Mouse (Mus musculus) lung, adult 18-20 months (tissue): Measurements from ENCODE around the gene Homer2.

Experiments used
- DNase-seq, 2 experiments: peaks; one replicate each; pipeline ENCODE4 v3.0.0; 2022; ENCODE audit warnings: mixed read lengths in 2 of 2

Homer2 gene

GRCm38 (mm10) chr7:81697954-81698353 lies 9.4 kb downstream of the Homer2 start:
- DNase-seq, result no peak

GRCm38 (mm10) chr7:81695763-81696533 lies 11.4 kb downstream of the Homer2 start:
- no peak for DNase-seq

GRCm38 (mm10) chr7:81691067-81691466 lies 16.3 kb downstream of the Homer2 start:
- no peak for DNase-seq

GRCm38 (mm10) chr7:81689116-81689681 lies 18.1 kb downstream of the Homer2 start:
- no peak for DNase-seq

GRCm38 (mm10) chr7:81688378-81688777 lies 18.9 kb downstream of the Homer2 start:
- DNase-seq, result peak in 1 of 2 experiments; percentile 26

- DNase-seq, result no peak
These were observed 19.5 kb downstream of the Homer2 start for GRCm38 (mm10) chr7:81687684-81688316.

GRCm38 (mm10) chr7:81685375-81685774 lies 22.0 kb downstream of the Homer2 start:
- DNase-seq, result no peak

- no peak for DNase-seq
These were observed 23.4 kb downstream of the Homer2 start for GRCm38 (mm10) chr7:81683779-81684422.

GRCm38 (mm10) chr7:81681386-81681785 lies 25.9 kb downstream of the Homer2 start:
- DNase-seq, result no peak

- DNase-seq, result no peak
These were observed 33.8 kb downstream of the Homer2 start for GRCm38 (mm10) chr7:81673359-81674013.

- DNase-seq, result no peak
These were observed 34.5 kb downstream of the Homer2 start for GRCm38 (mm10) chr7:81672735-81673291.

- no peak for DNase-seq
These were observed 40.2 kb downstream of the Homer2 start for GRCm38 (mm10) chr7:81667156-81667555.

GRCm38 (mm10) chr7:81666585-81666984 lies 40.7 kb downstream of the Homer2 start:
- DNase-seq, result no peak

- no peak for DNase-seq
These were observed 44.3 kb downstream of the Homer2 start for GRCm38 (mm10) chr7:81663057-81663456.

GRCm38 (mm10) chr7:81657631-81658347 lies 49.5 kb downstream of the Homer2 start:
- DNase-seq, result no peak

GRCm38 (mm10) chr7:81657055-81657454 lies 50.3 kb downstream of the Homer2 start:
- no peak for DNase-seq

GRCm38 (mm10) chr7:81656635-81657034 lies 50.7 kb downstream of the Homer2 start:
- no peak for DNase-seq

GRCm38 (mm10) chr7:81654946-81655718 lies 52.2 kb downstream of the Homer2 start:
- peak; percentile 16 to 52 for DNase-seq

- no peak for DNase-seq
These were observed 53.3 kb downstream of the Homer2 start for GRCm38 (mm10) chr7:81653988-81654387.

- DNase-seq, result no peak
These were observed 55.0 kb downstream of the Homer2 start for GRCm38 (mm10) chr7:81652296-81652695.

GRCm38 (mm10) chr7:81651284-81651683 lies 56.0 kb downstream of the Homer2 start:
- no peak for DNase-seq
